Mouse (Mus musculus) cerebellum, adult (tissue): ENCODE measurements around the gene Tmem163.
A peak's percentile ranks its signal among the peaks of the same experiment; 100 is the strongest.

Source experiments
- ATAC-seq: cut with Nextera tagmentation; 2 replicates; pipeline ENCODE4 v1.9.2; 2017; ENCODE audit warnings: mild to moderate bottlenecking, moderate library complexity, mixed read lengths; ENCODE audit not compliant: insufficient number of reproducible peaks, low FRiP score, low TSS enrichment

Gene Tmem163

GRCm38 (mm10) chr1:127661118-127662012 lies 18.0 kb downstream of the Tmem163 start:
- ATAC-seq, result 0 out of 2 replicates have a peak, but pooled peaks have one; percentile 28

- no peak for ATAC-seq
Observed at GRCm38 (mm10) chr1:127651564-127651963, 27.8 kb downstream of the Tmem163 start.

DNA sequence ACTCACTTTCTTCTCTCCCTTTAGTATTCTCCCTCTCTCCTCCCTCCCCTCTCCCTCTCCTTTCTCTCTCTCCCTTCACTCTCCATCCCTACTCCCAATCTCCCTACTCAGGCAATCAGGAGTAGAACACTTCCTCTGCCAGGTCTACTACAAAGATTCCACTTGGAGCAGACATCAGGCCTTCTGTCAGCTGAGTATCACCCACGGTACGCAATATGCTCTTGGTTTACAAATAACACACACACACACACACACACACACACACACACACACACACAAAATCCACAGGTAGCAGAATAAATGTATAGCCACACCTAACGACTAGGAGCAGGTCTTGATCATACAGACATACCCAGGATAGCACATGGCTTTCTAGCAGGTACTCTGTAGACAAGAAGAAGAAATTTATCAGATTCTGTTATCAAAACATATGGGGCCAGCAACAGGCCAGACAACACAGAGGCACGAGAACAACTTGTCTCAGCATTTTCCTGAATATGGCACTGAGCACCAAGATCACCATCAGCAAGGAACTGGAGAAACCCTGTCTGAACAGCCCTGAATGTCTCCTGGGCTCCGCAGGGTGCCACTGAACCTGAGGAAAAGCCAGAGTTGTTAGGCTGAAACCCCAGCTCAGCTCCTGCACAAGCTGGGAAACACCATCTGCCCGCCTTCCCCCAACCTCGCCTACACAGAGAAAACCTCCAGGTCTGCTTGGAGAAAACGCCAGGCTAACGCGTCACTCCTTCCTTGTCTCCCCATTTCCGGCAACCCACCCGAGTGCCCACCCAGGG lies 36.2 kb downstream of the Tmem163 start:
- ATAC-seq, result peak; percentile 57

GRCm38 (mm10) chr1:127637917-127638316 lies 41.4 kb downstream of the Tmem163 start:
- no peak for ATAC-seq

DNA sequence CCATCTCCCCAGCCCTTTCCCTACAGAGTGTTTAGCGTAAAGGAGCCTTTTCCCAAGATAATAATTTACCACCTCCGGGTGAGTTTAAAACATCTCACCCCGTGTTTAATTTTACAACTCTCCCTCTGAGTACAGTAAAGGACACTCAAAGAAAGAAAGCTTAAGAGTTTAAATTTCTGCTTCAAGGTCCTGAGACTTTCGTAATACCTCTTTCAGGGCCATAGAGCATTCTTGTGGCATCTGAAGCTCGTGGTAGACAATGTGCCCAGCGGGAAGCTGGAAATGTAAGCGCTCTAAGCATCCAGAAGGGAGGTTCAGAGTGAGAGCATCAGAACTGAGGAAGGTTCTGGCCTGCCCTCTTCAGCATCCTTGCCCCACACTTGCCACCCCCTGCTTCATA lies 52.2 kb downstream of the Tmem163 start:
- ATAC-seq, result no peak

DNA sequence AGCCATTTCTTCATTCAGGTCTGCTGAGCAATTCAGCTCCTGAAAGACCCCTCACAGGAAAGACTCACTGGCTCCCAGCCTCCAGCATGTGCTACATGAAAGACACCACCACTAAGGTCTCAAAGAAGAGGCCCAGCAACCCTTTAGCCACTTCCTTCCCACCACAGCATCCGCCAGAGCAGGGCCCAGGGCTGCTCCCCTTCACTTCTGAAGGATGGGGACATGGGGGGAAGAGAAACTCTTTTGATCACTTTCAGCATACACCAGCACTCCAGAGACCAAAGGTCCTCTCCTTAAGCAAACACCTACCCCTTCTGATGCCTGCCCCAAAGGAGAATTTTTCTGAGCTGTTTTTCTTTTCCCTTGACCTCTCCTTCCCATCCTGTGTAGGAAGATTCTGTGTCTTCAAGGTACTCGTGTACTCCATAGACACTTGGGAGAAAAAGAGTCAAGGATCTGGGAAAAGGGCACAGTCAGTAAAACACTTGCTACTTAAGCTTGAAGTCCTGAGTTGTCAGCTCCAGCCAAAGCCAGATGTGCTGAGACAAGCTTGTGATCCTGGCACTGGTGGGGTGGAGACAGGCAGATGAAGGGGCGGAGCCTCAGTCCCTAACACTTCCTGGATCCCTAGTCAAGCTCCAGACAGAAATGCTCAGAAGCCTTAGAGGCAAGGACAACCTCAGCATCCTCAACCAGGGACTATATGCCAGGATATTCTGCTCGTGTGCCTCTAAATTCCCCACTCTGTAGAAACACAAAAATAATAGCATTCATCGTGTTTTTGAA lies 53.6 kb downstream of the Tmem163 start:
- ATAC-seq, result no peak

- no peak for ATAC-seq
Observed at GRCm38 (mm10) chr1:127622349-127622748, 57.0 kb downstream of the Tmem163 start.

DNA sequence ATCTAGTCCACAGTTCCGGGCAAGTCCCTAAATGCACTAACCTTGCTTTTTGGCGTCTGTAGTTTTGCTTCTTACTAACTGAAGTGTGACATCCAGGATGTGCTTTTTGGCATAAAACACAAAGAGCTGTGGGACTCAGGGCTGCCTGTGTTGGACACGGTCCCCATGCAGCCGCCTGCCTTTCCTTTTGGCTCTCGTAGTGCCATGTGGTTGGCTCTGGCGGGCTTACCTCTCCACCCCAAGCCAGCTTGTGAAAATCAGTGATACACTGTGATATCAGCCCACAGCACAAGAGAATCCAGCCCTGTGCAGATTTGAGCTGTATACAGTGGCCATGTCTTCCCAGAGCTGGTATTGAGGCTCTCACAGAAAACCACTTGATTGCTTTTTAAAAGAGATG lies 60.3 kb downstream of the Tmem163 start:
- peak; percentile 96 for ATAC-seq

- ATAC-seq, result no peak
Observed at GRCm38 (mm10) chr1:127610378-127610777, 69.0 kb downstream of the Tmem163 start.

DNA sequence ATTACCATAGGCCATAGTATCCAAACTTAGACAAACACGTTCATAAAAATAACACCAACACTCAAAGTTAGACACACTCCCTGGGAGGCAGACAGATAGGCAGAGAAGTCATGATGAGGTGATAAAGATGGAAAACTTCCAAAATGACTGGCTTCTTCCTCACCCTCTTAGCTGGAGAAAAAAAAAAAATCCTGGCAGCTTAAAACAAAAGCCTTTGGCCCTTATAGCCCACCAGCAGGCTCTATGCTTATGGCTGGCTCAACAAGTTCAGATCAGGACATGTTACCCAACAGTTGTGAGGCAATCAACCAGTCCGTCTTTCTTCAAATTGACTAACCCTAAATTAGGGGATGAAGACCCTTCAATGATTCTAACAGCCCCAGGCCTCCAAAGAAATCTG lies 69.5 kb downstream of the Tmem163 start:
- no peak for ATAC-seq

DNA sequence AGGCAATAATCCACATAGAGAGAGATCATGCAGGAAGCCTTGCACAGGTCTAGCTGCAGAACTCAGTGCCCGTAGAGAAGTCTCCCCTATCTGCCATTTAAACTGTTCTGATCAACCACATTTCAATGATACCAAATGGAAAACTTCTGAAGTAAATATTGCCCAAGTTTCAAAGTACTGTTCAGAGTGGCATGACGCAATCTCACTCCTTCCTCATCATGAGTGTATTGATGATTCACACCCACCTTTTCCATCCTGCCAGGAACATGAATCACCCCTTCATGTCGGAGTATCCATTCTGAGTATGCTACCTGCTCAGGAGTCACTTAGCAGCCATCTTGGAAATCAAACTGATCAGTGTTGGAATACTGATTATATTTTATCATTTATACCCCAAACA lies 71.0 kb downstream of the Tmem163 start:
- no peak for ATAC-seq

- no peak for ATAC-seq
Observed at GRCm38 (mm10) chr1:127603697-127604631, 75.4 kb downstream of the Tmem163 start.

DNA sequence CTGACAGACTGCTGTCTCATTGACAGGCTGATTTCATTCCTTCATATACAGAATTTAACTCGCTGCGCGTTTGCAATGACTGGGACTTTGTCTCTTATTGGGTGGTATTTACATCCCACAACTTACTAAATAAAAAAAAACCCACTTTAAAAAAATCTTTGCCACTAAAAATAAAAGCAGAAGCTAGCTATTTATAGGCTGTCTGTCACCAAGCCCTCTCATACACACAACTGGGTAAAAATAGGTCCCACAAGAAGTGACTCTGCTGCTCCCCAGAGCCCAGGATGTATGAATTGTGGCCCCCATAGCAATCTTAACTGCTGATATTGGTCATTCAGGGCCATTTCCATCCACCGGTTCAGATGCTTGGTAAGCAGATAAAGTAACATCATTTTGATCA lies 83.2 kb downstream of the Tmem163 start:
- no peak for ATAC-seq

DNA sequence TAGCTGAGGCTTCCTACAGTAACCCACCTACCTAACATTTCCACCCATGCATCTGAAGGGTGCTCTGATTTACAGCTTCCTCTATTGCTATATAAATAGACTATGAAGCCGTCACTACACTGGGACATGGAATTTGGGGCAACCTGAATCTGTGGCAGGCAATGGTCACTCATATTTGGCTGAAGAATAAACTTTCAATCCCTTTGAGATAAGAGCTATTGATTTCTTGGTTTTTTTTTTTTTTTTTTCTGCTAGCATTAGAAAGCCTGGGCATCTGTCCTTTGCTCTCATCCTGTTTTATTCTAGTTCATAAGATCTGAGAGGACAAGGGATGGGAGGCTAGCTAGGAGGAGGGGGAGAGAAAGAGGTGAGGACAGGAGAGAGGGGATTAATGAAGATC lies 83.6 kb downstream of the Tmem163 start:
- no peak; the same call in 1 of the 2 replicates for ATAC-seq

DNA sequence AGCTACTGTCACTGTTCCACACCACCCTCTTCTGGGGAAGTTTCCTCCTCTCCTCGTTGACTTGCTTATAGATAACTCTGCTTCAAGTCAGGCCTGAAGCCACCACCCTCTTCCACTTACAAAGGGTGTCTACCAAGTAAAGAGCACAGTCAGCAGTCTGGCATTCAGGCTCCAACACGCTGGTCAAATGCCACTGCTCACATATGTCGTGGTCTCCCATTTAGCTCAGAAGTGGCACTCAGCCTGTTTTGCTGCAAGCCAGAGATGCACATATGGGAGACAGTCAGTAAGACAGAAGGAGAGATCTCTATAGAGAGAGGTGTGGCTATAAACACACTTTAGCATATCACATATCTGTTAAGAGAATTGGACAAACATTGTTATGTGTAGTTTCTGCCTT lies 89.8 kb downstream of the Tmem163 start:
- ATAC-seq, result peak; percentile 66; the same call in 1 of the 2 replicates

GRCm38 (mm10) chr1:127587071-127587470 lies 92.3 kb downstream of the Tmem163 start:
- ATAC-seq, result no peak

DNA sequence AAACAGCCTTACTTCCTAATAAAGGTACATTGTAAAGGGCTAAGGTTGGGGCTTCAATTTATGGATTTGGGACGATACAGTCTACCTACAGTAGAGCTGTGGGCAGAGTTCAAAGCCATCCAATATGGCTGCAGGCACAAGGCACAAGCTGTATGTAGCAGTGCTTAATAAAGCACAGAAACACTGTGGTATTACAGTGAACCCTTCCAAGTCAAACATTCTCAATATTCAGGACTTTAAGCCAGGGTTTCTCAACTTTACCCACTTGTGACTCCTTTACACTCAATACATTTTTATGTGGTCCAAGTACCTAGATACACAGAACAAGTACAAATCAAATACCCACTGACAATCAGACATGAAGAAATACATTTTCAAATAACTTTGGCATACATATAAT lies 93.2 kb downstream of the Tmem163 start:
- no peak for ATAC-seq

GRCm38 (mm10) chr1:127577981-127578380 lies 101.4 kb downstream of the Tmem163 start:
- ATAC-seq, result no peak

DNA sequence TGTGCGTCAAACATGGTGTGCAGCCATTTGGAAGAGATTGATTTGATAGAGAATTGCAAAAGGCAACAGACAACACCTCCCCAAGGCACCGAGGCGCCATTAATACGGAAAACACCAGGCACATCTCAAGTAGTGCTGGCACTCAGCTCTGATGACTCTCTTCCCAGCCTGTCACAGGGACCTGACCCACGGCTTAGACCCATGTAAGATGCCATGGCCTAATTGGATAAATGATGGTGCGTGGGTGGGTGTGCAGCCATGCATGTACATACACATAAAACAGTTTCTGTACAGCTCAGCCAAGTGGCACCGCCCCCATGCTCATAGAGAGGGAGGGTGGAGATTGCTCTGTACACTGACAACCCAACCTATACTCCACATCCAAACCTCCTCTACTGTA lies 102.3 kb downstream of the Tmem163 start:
- 0 out of 2 replicates have a peak, but pooled peaks have one; percentile 24 for ATAC-seq
